Mouse (Mus musculus): Measurements from ENCODE around the gene Ubr2.

Gene Ubr2

DNA sequence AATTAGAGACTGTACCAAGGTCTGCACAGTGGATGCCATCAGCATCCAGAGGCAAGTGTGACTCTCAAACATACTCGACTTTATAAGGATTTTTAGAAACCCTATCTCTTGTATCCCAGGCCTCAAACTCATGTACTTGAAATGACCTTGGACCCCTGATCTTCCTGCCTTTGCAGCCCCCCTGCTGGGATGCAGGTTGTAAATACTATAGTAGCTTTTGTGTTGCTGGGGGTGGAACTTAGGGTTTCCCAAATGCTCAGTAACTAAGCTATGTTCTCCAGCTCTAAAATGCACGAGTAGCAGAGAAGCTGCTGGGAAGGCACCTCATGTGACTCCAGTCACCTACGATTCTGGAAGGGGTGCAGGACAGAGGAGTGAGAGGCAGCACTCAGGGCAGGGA lies 83.4 kb downstream of the Ubr2 start:
- DNase-seq (ENCODE audit: low spot score): no peak

DNA sequence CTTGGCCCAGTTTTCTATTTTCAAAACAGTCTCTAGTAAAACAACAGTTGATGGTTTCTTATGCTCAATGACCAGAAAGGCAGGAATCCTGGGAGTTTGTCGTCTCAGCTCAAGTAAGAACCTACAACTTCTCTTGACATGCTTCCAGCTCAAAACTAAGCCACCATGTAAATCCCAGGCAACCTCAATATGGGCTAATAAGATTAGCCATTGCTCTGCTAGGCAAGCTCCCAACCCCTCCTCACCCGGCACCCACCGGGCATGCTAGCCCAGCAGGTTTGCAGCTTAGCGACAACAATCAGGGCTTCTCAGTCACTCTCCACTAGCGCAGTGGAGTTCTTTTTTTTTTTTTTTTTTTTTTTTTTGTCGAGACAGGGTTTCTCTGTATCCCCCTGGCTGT lies 84.2 kb downstream of the Ubr2 start:
- no peak for DNase-seq (ENCODE audit: low spot score)

DNA sequence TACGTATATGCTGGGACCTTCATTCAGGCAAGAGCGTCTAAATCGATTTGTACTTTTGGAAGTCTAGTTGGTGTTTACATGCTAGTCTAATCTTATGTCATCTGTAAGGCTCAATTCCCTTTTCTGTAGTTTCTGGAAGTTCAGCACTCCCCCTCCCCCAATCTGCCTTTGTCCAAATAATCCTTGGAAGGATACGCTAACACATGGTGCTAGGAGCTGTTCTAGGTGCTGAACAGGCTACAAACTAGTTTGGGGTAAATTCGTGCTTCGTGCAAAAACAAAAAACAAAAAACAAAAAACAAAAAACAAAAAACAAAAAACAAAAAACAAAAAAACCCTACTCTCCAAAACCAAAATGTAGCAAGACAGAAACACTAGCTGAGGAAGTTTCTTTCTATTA lies 89.5 kb downstream of the Ubr2 start:
- DNase-seq (ENCODE audit: low spot score): no peak

DNA sequence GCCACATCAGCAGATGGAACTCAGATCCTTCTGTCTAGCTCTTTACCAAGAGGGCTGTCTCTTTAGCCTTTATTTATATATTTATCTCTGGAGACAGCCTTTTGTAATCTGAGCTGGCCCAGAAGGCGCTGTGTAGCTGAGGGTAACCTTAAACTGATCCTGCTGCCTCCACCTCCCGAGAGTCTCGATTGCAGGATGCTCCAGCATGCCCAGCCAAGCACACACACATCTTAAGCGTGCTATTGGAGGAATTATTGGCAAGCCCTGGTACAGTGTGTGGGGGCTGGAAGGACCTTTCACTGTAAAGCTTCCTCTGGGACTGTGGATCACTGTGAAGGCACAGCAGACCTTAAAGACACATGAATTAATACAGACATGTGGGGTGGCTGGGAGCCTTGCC lies 91.4 kb downstream of the Ubr2 start:
- DNase-seq (ENCODE audit: low spot score): no peak

DNA sequence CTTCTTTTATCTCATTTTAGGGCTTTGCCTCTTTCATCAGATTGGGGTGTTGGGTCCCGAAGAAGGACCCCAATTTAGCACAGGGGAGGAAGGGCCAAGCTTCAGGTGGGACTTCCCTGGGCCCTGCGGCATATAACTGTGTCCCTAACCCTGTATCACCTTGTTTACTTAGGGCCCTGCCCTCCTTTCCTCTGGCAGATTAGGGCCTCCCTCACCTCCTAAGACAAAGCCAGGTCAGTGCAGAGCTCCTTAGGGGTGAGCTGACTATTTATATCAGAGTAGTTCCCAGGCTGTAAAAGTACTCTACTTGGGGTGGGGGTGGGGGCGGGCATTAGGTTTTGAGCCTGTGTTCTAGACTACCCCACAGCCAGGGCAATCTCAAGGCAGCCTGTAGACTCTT lies 95.2 kb downstream of the Ubr2 start:
- DNase-seq (ENCODE audit: low spot score): no peak

DNA sequence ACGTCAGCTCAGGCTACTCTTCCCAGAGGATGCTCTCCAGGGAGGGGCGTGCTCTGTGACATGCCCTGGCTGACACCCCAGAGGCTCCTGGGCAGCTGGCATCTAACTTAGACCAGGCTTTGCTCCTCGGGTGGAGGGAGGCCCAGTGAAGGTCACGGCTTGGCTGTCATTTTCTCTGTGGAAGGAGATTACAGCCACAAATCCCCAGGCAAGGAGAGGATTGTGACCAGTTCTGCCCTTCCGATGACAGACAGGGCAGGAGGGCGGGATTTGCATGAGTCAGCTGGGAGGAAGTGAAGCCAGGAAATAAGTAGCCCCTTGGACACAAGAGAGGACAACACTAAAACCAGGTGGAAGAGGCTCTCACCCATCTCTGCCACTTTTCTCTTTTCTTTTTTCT lies 98.0 kb downstream of the Ubr2 start:
- DNase-seq (ENCODE audit: low spot score): no peak

DNA sequence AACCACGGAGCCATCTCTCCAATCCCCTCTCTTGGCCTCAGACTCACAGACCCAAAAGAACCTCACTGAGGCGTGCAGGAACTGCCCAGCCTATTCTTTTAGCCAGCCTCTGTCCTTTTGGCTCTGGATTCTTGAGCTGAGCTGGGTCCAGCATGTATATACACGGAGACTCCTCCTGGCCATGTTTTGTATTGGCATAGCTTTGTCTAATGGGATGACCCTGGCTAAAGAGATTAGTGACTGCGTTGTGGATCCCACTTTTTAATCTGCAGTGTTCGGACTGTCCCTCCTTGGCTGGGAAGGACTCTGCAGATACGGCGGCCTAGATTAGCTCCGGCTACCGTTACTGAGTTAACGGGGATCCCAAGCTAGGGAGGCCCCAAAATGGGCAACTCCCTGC lies 100.2 kb downstream of the Ubr2 start, which contains the start of gene Prph2:
TSS of gene Prph2 (plus strand) at position 274 of the 400 bp plus-strand sequence.
- DNase-seq (ENCODE audit: low spot score): no peak

DNA sequence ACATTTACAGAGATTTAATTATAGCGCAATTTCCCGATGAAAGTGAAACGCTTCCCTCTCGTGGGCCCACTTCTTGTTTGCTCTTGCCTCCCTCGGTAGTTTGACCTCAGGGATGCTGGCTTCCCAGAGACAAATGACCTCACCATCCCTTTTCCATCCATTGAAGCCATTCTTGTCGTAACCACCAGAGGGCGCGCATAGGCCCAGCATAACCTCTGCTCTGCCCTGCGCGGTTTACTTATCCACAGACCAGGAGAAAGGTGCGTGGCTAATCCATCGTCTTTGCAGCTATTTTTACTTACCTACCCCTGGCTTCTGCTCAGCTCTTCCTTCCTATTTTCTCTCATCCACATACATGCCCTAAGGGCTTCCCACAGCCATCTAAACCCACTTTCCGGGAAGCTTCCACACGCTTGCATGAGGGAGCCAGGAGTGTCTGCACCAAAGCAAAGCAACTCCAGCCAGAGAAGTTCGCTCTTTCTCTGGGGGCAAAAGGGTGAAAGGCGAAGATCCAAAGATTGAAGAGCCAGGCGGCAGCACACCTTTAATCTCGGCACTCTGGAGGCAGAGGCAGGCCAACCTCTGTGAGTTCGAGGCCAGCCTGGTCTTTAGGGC lies 106.4 kb downstream of the Ubr2 start:
- peak; percentile 60 for DNase-seq (ENCODE audit: low spot score)

DNA sequence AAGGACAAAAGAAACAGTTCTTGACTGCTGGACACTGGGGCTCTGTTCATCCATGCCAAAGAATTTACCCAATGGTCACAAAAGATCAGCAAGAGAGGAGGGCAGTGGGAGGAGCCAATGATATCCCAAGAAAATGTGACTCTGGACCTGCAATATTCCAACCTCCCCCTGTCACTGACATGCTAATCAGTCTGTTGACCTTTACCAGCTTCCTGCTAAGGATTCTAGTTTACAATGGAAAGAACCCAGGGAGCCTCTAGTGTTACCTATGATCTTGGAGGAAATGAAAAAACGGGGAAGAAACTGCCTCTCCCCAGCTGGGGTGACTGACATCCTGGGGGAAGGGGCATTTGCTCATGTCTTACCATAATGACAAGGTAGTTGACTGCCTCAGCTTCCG lies 109.4 kb downstream of the Ubr2 start:
- DNase-seq (ENCODE audit: low spot score): no peak

DNA sequence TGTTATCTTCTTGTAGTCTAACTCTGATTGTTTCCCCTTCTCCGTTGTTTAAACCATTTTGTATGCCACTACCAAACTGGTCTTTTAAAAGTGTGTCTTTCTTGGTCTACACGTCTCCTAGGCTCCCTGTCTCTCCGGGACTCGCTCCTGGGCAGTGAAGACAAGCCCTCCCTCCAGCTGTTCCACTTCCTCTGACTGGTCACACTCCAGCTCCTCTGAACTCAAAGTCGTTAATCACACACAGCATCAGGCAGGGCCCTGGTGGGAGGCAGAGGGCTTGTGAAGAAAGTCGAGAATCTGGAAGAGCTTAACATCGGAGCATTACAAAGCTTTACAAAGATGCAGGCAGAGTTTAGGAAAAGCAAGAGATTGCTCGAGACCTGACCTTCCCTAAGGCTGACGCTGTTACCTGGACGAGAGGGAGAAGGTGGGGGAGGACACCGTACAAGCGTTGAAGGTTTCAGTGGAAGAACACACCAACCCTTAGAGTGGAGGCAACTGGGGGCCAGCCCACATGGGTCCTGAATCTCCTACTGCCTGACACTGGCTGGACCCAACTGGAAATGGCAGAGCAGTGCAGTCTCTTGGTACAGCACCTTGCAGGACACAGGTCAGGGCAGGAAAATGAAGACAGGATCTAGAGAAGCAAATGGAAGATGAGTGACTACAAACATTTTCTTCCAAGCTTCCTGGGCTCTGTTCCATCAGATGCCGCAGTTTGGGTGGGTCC lies 113.0 kb downstream of the Ubr2 start:
- no peak for DNase-seq (ENCODE audit: low spot score)

DNA sequence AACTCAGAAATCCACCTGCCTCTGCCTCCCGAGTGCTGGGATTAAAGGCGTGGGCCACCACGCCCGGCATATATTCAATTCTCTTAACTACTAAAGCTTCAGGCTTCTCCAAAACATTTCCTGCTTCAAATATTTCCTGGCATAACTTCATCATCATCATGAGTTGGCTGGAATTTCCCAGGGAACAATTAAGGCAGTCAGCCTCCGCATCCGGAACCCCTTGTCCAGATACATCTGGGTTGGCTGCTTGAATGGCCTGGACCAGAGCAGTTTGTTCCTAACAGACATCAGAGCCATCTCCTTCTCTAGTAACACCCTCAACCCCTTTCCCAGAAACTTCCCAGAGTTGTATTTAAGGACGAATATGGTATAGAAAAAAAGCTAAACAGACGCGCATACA lies 114.9 kb downstream of the Ubr2 start:
- DNase-seq (ENCODE audit: low spot score): no peak

DNA sequence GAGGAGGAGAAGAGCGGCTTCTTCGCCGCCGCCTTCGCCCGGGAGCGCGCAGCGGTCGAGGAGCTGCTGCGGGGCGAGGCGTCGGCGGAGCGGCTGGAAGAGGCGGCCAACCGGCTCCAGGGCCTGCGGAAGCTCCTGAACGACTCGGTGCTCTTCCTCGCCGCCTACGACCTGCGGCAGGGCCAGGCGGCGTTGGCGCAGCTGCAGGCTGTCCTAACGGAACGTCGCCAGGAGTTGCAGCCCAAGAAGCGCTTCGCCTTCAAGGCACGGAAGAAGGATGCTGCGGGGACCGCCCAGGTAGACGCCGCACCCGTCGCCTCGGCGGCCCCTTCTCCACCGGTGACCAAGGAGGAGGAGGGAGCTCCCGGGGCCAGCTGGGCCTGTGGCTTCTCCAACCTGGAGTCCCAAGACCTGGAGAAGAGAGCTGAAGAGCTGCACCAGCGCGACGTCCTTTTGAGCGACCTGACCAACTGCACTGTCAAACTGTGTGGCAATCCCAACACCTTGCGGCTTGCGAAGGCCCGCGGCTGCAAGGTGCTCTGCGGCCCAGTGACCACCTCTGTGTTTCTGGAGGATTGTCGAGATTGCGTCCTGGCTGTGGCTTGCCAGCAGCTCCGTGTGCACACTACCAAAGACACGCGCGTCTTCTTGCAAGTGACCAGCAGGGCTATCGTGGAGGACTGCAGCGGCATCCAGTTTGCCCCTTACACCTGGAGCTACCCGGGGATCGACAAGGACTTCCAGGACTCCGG lies 119.3 kb downstream of the Ubr2 start:
- DNase-seq (ENCODE audit: low spot score): no peak

DNA sequence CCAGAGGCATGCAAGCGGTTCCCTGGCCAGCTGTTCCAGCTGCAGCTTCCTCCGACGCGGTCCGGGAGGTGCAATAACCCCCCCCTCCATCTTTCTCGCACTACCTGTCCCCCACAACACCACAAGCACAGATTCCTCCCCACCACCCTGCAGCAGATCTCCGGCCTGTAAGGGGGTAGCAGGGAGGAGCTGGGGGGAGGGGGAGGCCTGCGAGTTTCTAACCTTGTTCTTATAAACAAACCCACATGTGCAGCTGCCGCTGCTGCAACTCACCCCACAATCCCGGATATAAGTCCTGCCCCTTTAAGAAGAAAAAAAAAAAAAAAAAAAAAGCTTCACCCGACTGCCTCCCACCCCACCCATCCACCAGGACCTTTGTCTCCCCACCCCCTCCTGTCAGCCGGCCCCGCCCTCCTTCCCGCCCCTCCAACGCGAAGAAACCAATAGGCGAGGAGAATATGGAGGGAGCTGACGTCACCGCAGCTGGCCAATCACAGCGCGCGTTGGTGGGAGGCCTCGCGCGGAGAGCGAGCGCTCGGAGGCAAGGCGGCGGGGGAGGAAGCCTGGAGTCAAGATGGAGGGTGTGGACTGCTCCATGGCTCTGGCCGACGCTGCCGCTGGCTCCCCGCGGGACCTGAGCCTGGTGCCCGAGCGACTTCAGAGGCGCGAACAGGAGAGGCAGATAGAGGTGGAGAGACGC lies 120.1 kb downstream of the Ubr2 start, which contains the start of gene Tbcc:
TSS of gene Tbcc (plus strand) at position 569 of the 700 bp plus-strand sequence.
- peak; percentile 92 for DNase-seq (ENCODE audit: low spot score)

DNA sequence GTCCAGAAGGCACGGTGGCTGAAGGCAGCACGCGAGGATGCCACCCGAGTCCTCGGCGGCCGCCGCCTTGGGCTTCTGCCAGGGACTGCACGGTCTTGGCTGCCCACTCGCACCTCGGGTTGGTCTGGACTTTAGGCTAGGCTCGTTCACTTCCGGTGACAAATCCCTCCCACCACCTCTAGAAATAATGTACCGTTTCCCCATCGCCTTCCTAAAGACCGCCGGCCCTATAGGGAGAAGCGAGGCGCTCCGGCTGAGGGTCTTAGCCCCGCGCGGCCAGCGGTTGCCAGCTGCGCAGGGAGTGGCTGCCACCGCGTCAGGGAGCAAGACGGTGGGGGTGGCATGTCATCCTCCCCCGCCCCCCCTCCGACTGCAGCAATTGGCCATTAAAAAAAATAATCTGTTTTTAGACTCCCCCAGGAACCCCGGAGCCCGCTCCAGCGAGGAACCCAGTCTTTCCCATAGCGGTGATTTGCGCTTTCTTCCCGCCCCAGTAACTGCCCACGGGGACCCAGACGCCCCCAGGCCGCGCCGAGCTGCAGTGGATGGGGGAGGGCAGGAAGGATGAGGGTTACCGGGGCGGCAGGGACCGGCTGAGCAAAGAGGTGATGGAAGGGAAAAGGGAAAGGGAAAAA lies 120.8 kb downstream of the Ubr2 start:
- DNase-seq (ENCODE audit: low spot score): peak; percentile 40

DNA sequence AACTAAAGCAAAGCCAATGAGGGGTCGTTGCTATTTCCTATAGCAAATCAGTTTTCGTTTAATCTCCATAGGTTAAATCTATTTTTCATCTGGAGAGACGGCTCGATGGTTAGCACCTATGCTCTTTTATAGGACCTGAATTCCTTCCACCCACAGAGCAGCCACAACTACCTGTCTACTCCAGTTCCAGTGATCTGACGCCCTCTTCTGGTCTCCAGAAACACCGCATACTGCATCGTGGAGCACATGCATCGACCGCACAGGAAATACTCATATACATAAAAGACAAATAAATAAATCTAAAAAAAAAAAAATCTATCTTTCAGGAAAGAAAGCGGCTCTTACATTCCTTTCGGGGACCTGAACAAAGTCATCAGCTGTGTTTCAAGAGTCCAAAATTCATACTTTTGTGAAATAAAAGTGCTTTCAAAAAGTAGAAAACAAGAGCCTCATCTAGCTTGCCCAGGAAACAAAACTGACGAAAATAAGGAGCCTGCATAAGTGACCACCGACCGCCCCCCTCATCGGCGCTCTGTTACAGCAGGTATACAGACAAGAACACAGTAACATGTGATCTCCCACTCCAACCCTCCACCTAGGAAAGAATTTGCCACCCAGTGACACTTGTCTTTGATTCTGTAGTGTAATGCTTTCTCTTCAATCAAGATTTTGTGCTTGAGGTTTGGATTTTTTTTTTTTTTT lies 121.7 kb downstream of the Ubr2 start:
- no peak for DNase-seq (ENCODE audit: low spot score)

DNA sequence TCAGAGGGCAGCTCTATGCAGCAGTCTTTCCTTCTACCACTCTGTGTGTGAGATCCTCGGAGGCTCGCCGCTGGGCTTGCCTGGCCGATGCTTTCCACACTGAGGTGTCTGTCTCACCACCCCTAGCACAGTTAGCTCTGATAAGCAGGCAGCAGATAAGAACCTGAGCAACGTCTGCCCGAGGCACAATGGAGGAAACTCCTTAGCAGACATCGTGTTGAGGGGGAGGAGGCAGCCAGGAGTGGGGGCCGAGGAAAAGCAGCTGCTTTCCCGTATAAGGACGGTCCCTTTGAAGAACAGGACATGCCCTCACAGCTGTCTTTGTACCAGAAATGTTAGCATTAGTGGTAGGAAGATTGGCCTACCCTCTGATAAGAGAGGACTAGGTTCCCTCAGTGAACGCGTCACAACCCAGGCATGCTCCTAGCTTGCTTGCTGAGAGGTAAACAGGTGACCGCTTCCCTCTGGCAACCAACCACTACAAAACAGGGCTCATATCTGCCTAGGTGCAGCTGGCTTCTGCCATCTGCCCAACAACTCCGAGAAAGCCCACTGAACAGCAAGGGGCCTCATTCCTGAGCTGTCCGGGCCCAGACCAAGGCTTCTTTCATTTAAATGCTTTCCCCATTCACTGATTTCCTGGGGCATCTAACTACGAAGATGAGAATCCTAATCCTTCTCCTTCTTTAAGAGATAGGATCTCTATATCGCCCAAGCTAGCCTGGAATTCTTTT lies 124.3 kb downstream of the Ubr2 start:
- DNase-seq (ENCODE audit: low spot score): no peak

DNA sequence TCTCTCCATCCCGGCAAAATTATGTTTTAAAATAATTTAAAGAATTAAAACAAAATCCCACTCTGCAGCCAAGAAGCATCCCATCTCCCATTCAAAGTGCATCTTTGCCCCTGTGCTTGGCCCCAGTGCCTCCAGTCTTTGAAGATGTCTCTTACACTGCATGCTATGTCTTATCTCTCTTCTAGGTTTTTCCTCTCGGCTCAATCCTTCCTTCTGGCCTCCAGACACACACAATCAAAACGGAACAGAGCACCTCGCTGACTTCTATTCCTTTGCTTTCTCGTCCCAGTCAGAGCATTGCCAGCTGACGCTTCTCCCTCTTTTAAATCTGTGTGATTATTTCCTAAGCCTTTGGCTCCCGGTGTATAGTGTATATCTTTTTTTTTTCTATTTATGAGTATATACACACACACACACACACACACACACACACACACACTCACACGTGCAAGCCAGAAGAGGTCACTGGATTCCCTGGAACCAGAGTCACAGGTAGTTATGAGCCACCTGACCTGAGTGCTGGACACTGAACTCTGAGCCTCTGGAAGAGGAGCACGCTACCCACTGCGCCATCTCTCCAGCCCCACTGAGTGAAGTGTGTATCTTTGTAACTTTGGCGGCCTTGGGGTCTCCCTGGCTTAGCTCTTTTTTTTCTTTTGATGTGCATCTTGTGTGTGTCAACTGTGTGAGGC lies 125.0 kb downstream of the Ubr2 start:
- no peak for DNase-seq (ENCODE audit: low spot score)

DNA sequence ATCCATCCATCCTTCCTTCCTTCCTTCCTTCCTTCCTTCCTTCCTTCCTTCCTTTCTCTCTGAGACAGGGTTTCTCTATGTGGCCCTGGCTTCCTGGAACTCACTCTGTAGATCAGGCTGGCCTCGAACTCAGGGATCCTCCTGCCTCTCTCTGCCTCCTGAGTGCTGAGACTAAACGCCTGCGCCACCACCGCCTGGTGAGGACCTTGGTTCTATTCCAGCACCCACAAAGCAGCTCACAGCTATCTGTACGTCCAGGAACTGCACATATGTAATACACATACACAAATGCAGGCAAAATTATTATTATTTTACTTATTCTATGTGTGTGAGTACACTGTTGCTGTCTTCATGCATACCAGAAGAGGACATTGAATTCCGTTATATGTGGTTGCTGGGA lies 125.6 kb downstream of the Ubr2 start:
- no peak for DNase-seq (ENCODE audit: low spot score)

DNA sequence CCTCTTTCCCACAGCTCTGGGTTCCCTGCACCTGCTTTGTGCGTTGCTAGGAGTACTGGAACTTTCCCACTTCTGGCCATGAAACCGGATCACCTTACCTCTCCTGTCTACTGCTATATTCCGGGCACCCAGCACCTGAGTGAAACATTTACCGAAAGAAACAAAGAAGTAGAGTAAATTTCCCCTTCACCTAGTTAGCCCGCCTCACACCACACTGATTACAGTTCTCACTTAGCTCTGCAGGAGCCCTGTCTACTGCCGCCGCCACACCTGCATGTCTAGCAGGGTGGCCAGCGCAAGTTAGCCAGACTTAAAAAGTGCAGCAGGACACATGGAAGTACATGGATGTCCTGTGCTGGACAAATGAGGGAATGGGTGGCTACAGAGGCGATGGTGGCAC lies 127.2 kb downstream of the Ubr2 start:
- no peak for DNase-seq (ENCODE audit: low spot score)

DNA sequence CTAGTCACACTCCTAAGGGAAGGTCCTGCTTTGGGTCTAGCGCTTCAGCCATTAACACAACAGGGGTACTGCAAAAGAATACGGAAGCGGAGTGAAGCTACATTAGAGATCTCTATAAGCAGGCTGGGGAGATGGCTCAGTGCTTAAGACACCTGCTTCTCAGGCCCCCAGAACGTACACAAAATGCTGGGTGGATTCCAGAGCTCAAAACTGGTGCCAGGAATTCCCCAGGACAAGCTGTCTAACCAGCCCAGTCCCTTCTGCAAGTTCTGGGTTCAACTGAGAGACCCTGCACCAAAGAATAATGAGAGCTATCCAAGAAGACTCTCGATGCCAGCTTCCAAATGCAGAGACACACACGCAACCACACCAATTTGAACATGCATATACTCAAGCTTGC lies 128.6 kb downstream of the Ubr2 start:
- no peak for DNase-seq (ENCODE audit: low spot score)

Data from spleen, adult 12 weeks (tissue).